Mouse (Mus musculus) CH12.LX (cell line): ENCODE results near the gene Sh2d1b2. TPM values are rescaled to one million over a fixed set of nuclear protein-coding genes. Genes with fewer than 3 reads are reported as not detected.
A peak's percentile ranks its signal among the peaks of the same experiment; 100 is the strongest.

Source experiments
- DNase-seq: peaks from one replicate; pipeline ENCODE4 v3.0.0-alpha.2; 2013; ENCODE audit errors: extremely low read depth
- H3K27ac ChIP-seq: 2 replicates; pipeline ENCODE4 v1.5.1; 2012; ENCODE audit warnings: low read depth, mild to moderate bottlenecking, control low read depth, moderate library complexity; ENCODE audit not compliant: insufficient read depth
- H3K27me3 ChIP-seq: replicated peaks from 2 replicates; pipeline ENCODE3; 2012; ENCODE audit warnings: inconsistent platforms
- H3K36me3 ChIP-seq, 2 experiments: replicated peaks in 1 of 2; 2 replicates each; pipeline versions ENCODE3 to v1.6.1; 2012; ENCODE audit warnings: inconsistent platforms in 1 of 2, low read length in 1 of 2, mild to moderate bottlenecking in 1 of 2, mixed read lengths in 1 of 2, moderate library complexity in 1 of 2; ENCODE audit not compliant: control insufficient read depth in 1 of 2, insufficient read depth in 1 of 2
- H3K4me1 ChIP-seq, 2 experiments: 2 replicates each; pipeline ENCODE4 v1.6.1; 2012; ENCODE audit warnings: inconsistent platforms in 1 of 2, moderate library complexity in 1 of 2; ENCODE audit not compliant: insufficient read depth in 2 of 2, control insufficient read depth in 1 of 2
- H3K4me2 ChIP-seq: 2 replicates; pipeline ENCODE4 v1.6.1; 2012; ENCODE audit warnings: low read depth, mild to moderate bottlenecking, control low read depth; ENCODE audit not compliant: poor library complexity, insufficient read depth, severe bottlenecking
- H3K4me3 ChIP-seq, 3 experiments: fragments of 150-350 bp in 1 of 3; sonication (generic) in 1 of 3; replicated peaks in 1 of 3; 2 replicates each; pipeline versions ENCODE3 to v1.5.1; 2011 to 2012; ENCODE audit warnings: low read depth in 2 of 3, low read length in 2 of 3, mild to moderate bottlenecking in 2 of 3, moderate library complexity in 2 of 3, control low read depth in 1 of 3, improper control_type of control experiment in 1 of 3, inconsistent platforms in 1 of 3, mixed read lengths in 1 of 3; ENCODE audit not compliant: poor library complexity in 1 of 3
- H3K79me2 ChIP-seq: replicated peaks from 2 replicates; pipeline ENCODE4 v1.6.1; 2012; ENCODE audit warnings: mild to moderate bottlenecking, moderate library complexity; ENCODE audit not compliant: control insufficient read depth, poor library complexity, insufficient read depth, severe bottlenecking; ENCODE audit errors: extremely low read depth
- H3K9ac ChIP-seq: 2 replicates; pipeline ENCODE4 v1.6.1; 2012; ENCODE audit warnings: low read depth, mild to moderate bottlenecking, control low read depth, moderate library complexity; ENCODE audit not compliant: insufficient read depth
- H3K9me3 ChIP-seq: replicated peaks from 2 replicates; pipeline ENCODE3; 2012; ENCODE audit warnings: low read length, inconsistent platforms, mixed read lengths
- BHLHE40 ChIP-seq: IDR thresholded peaks from 2 replicates; pipeline ENCODE4 v1.6.1; 2011; ENCODE audit warnings: mild to moderate bottlenecking, low read depth, low read length, improper control_type of control experiment
- CHD1 ChIP-seq: IDR thresholded peaks from 2 replicates; pipeline ENCODE4 v1.6.1; 2012; ENCODE audit warnings: low read depth, low read length, improper control_type of control experiment, inconsistent platforms
- CHD2 ChIP-seq: IDR thresholded peaks from 2 replicates; pipeline ENCODE4 v1.6.1; 2011; ENCODE audit warnings: low read length, improper control_type of control experiment
- CTCF ChIP-seq, 2 experiments: IDR thresholded peaks in 1 of 2; conservative IDR thresholded peaks in 1 of 2; 2 replicates each; pipeline ENCODE4 v1.5.1; 2011 to 2012; ENCODE audit warnings: low read depth in 2 of 2, low read length in 2 of 2, improper control_type of control experiment in 1 of 2, inconsistent platforms in 1 of 2, mild to moderate bottlenecking in 1 of 2, moderate library complexity in 1 of 2
- E2F4 ChIP-seq: IDR thresholded peaks from 2 replicates; pipeline ENCODE4 v1.6.1; 2011; ENCODE audit warnings: low read depth, low read length, improper control_type of control experiment; ENCODE audit not compliant: insufficient replicate concordance
- ELF1 ChIP-seq: IDR thresholded peaks from 2 replicates; pipeline ENCODE4 v1.6.1; 2014; ENCODE audit warnings: low read depth, mild to moderate bottlenecking, inconsistent platforms, low read length, improper control_type of control experiment
- EP300 ChIP-seq: IDR thresholded peaks from 2 replicates; pipeline ENCODE4 v1.6.1; 2011; ENCODE audit warnings: low read length, improper control_type of control experiment
- ETS1 ChIP-seq: conservative IDR thresholded peaks from 2 replicates; pipeline ENCODE4 v1.6.1; 2012; ENCODE audit warnings: low read depth, mild to moderate bottlenecking, inconsistent platforms, low read length, improper control_type of control experiment, moderate library complexity
- GABPA ChIP-seq: IDR thresholded peaks from 2 replicates; pipeline ENCODE4 v1.6.1; 2012; ENCODE audit warnings: low read depth, low read length, improper control_type of control experiment, inconsistent platforms; ENCODE audit not compliant: insufficient replicate concordance
- HCFC1 ChIP-seq: IDR thresholded peaks from 2 replicates; pipeline ENCODE4 v1.6.1; 2012; ENCODE audit warnings: low read depth, mild to moderate bottlenecking, inconsistent platforms, low read length, improper control_type of control experiment
- IRF4 ChIP-seq: IDR thresholded peaks from 2 replicates; pipeline ENCODE4 v1.6.1; 2014; ENCODE audit warnings: low read depth, mild to moderate bottlenecking, inconsistent platforms, low read length, improper control_type of control experiment
- JUN ChIP-seq: IDR thresholded peaks from 2 replicates; pipeline ENCODE4 v1.6.1; 2011; ENCODE audit warnings: low read depth, mild to moderate bottlenecking, low read length, improper control_type of control experiment, moderate library complexity; ENCODE audit not compliant: insufficient read depth
- JUND ChIP-seq: conservative IDR thresholded peaks from 2 replicates; pipeline ENCODE4 v1.6.1; 2011; ENCODE audit warnings: low read depth, low read length, improper control_type of control experiment
- KAT2A ChIP-seq: IDR thresholded peaks from 2 replicates; pipeline ENCODE4 v1.6.1; 2012; ENCODE audit warnings: low read length, improper control_type of control experiment, inconsistent platforms; ENCODE audit not compliant: insufficient replicate concordance
- MAFK ChIP-seq: IDR thresholded peaks from 2 replicates; pipeline ENCODE4 v1.6.1; 2011; ENCODE audit warnings: low read length, improper control_type of control experiment; ENCODE audit not compliant: insufficient replicate concordance
- MAX ChIP-seq: IDR thresholded peaks from 2 replicates; pipeline ENCODE4 v1.6.1; 2011; ENCODE audit warnings: low read length, improper control_type of control experiment
- MAZ ChIP-seq: IDR thresholded peaks from 2 replicates; pipeline ENCODE4 v1.6.1; 2012; ENCODE audit warnings: low read depth, mild to moderate bottlenecking, inconsistent platforms, low read length, improper control_type of control experiment, moderate library complexity
- MEF2A ChIP-seq: IDR thresholded peaks from 2 replicates; pipeline ENCODE4 v1.6.1; 2014; ENCODE audit warnings: low read depth, mild to moderate bottlenecking, inconsistent platforms, low read length, improper control_type of control experiment, borderline replicate concordance
- MXI1 ChIP-seq: IDR thresholded peaks from 2 replicates; pipeline ENCODE4 v1.6.1; 2011; ENCODE audit warnings: mild to moderate bottlenecking, low read depth, low read length, improper control_type of control experiment
- MYC ChIP-seq: IDR thresholded peaks from 2 replicates; pipeline ENCODE4 v1.6.1; 2011; ENCODE audit warnings: low read depth, mild to moderate bottlenecking, improper control_type of control experiment, low read length
- NELFE ChIP-seq: IDR thresholded peaks from 2 replicates; pipeline ENCODE4 v1.6.1; 2011; ENCODE audit warnings: low read depth, low read length, improper control_type of control experiment
- NRF1 ChIP-seq: IDR thresholded peaks from 2 replicates; pipeline ENCODE4 v1.6.1; 2014; ENCODE audit warnings: low read depth, mild to moderate bottlenecking, inconsistent platforms, low read length, improper control_type of control experiment, moderate library complexity
- PAX5 ChIP-seq: IDR thresholded peaks from 2 replicates; pipeline ENCODE4 v1.6.1; 2012; ENCODE audit warnings: low read length, inconsistent platforms, mixed read lengths
- POLR2A ChIP-seq: IDR thresholded peaks from 2 replicates; pipeline ENCODE4 v1.6.1; 2011; ENCODE audit warnings: low read depth, mild to moderate bottlenecking, improper control_type of control experiment, low read length
- POLR2AphosphoS2 ChIP-seq: IDR thresholded peaks from 2 replicates; pipeline ENCODE4 v1.6.1; 2011; ENCODE audit warnings: low read depth, low read length, improper control_type of control experiment
- RAD21 ChIP-seq: IDR thresholded peaks from 2 replicates; pipeline ENCODE4 v1.6.1; 2011; ENCODE audit warnings: low read depth, mild to moderate bottlenecking, low read length, improper control_type of control experiment, moderate library complexity
- RCOR1 ChIP-seq: conservative IDR thresholded peaks from 2 replicates; pipeline ENCODE4 v1.6.1; 2012; ENCODE audit warnings: low read depth, mild to moderate bottlenecking, inconsistent platforms, low read length, improper control_type of control experiment
- SIN3A ChIP-seq: IDR thresholded peaks from 2 replicates; pipeline ENCODE4 v1.6.1; 2012; ENCODE audit warnings: low read length, improper control_type of control experiment, inconsistent platforms
- SMC3 ChIP-seq: IDR thresholded peaks from 2 replicates; pipeline ENCODE4 v1.6.1; 2011; ENCODE audit warnings: low read depth, low read length, improper control_type of control experiment
- TBP ChIP-seq: conservative IDR thresholded peaks from 2 replicates; pipeline ENCODE4 v1.6.1; 2011; ENCODE audit warnings: low read depth, low read length, improper control_type of control experiment
- TCF12 ChIP-seq: IDR thresholded peaks from 2 replicates; pipeline ENCODE4 v1.6.1; 2014; ENCODE audit warnings: low read depth, mild to moderate bottlenecking, inconsistent platforms, low read length, improper control_type of control experiment
- UBTF ChIP-seq: IDR thresholded peaks from 2 replicates; pipeline ENCODE4 v1.6.1; 2012; ENCODE audit warnings: low read depth, mild to moderate bottlenecking, inconsistent platforms, low read length, improper control_type of control experiment, moderate library complexity
- USF1 ChIP-seq: IDR thresholded peaks from 2 replicates; pipeline ENCODE4 v1.6.1; 2014; ENCODE audit warnings: low read depth, mild to moderate bottlenecking, inconsistent platforms, low read length, improper control_type of control experiment
- USF2 ChIP-seq: conservative IDR thresholded peaks from 2 replicates; pipeline ENCODE4 v1.6.1; 2011; ENCODE audit warnings: low read depth, low read length, improper control_type of control experiment
- ZC3H11A ChIP-seq: IDR thresholded peaks from 2 replicates; pipeline ENCODE4 v1.6.1; 2012; ENCODE audit warnings: low read depth, mild to moderate bottlenecking, inconsistent platforms, low read length, improper control_type of control experiment
- ZKSCAN1 ChIP-seq: IDR thresholded peaks from 2 replicates; pipeline ENCODE4 v1.6.1; 2012; ENCODE audit warnings: low read depth, inconsistent platforms, low read length, improper control_type of control experiment, borderline replicate concordance
- ZMIZ1 ChIP-seq: IDR thresholded peaks from 2 replicates; pipeline ENCODE4 v1.6.1; 2012; ENCODE audit warnings: low read depth, mild to moderate bottlenecking, inconsistent platforms, low read length, improper control_type of control experiment
- ZNF384 ChIP-seq: IDR thresholded peaks from 2 replicates; pipeline ENCODE4 v1.6.1; 2012; ENCODE audit warnings: low read depth, low read length, improper control_type of control experiment, inconsistent platforms
- dilution Hi-C: fragments of 300-500 bp; cut with MboI; formaldehyde crosslinking; loops from 2 replicates; pipeline ENCODE4 v1.14.3; 2020; ENCODE audit warnings: low sequenced_read_pairs; ENCODE audit not compliant: extremely low pct_unique_long_range_greater_than_20kb, extremely low pct_ligation_motif_present
- in situ Hi-C: fragments of 300-500 bp; cut with MboI; formaldehyde crosslinking; loops from 3 replicates; pipeline ENCODE4 v1.14.3; 2019; ENCODE audit warnings: low sequenced_read_pairs, low pct_ligation_motif_present, low pct_unique_long_range_greater_than_20kb, mixed read lengths
- polyA plus RNA-seq: library from polyadenylated mRNA; unstranded; fragments of >175 nt; gene quantifications from 2 replicates; pipeline ENCODE4 v1.2.1, GENCODE M21; 2012; ENCODE audit warnings: low read depth; ENCODE audit not compliant: insufficient read length
- total RNA-seq, 2 experiments: library from RNA; depleted of rRNA; stranded (reverse); fragments of 300-350 nt in 1 of 2; fragments of >200 nt in 1 of 2; gene quantifications; 2 replicates each; pipeline ENCODE4 v1.2.3; 2012 to 2014

Sh2d1b2 gene
- total and polyA plus RNA-seq, 3 experiments: 0.47 to 1.1 TPM; not detected in 1

GRCm38 (mm10) chr1:170214757-170215522 lies 17.6 kb upstream of the Sh2d1b2 start, which contains the start of gene Uhmk1:
Gene Uhmk1 (minus strand): TSS chr1:170215397.
- Histone ChIP-seq H3K27me3 (no peaks in the 10 kb centered on the region), H3K27ac (peak within 1 kb of the TSS; percentile 51), H3K4me1 (peaks cover 0 to 18% of the 10 kb centered on the region in 2 experiments; a peak in 2 of 4 replicates), H3K9ac (peak within 1 kb of the TSS; percentile 87), H3K4me3 (peak within 1 kb of the TSS; percentile 73 to 88 (median 87))
- TF ChIP-seq JUN (no peak), HCFC1 (peak; percentile 77), MXI1 (no peak), GABPA (no peak), MEF2A (no peak), MYC (no peak), CHD2 (no peak), TBP (peak; percentile 73; the same call in 1 of the 2 replicates), JUND (no peak), PAX5 (no peak), POLR2AphosphoS2 (no peak), NELFE (peak; percentile 64), EP300 (no peak), ZC3H11A (no peak), USF2 (no peak), CHD1 (no peak; the same call in 1 of the 2 replicates), E2F4 (no peak), ZNF384 (no peak), POLR2A (peak; percentile 76), UBTF (no peak; the same call in 1 of the 2 replicates), MAX (no peak), SIN3A (no peak), IRF4 (0 out of 2 replicates have a peak, but pooled peaks have one; percentile 12), ZKSCAN1 (no peak), RCOR1 (no peak), ELF1 (peak; percentile 88), USF1 (no peak), BHLHE40 (no peak), CTCF (conservative IDR thresholded peaks at IDR 0.05 in 1 of 2, IDR thresholded peaks at IDR 0.05 in 1 of 2; ENCODE audit: low read depth in 2 of 2, low read length in 2 of 2) (no peak), MAZ (peak; percentile 61; the same call in 1 of the 2 replicates), NRF1 (peak; percentile 41; the same call in 1 of the 2 replicates), ZMIZ1 (0 out of 2 replicates have a peak, but pooled peaks have one; percentile 43), RAD21 (no peak), MAFK (no peak), SMC3 (no peak), TCF12 (peak; percentile 88), ETS1 (no peak), KAT2A (peak; percentile 52; the same call in 1 of the 2 replicates)
- TF ChIP-seq, all 38 proteins: peak for 11
- H3K9me3 ChIP-seq: no peaks in the 10 kb centered on the region
- H3K36me3 ChIP-seq: peaks cover 16 to 23% of the 10 kb centered on the region in 2 experiments
- H3K4me2 ChIP-seq: peak within 1 kb of the TSS; percentile 98
- DNase-seq: peak; percentile 92
- in situ Hi-C loops (loop anchor here (10.0 kb wide), 1 partner anchor 390 kb away; no protein-coding TSS in a partner anchor), dilution Hi-C loops (no loop called here)
- peaks cover 23% of the 10 kb centered on the region for H3K79me2 ChIP-seq
